ENCODE assay signal across 13 mouse cellular contexts in genomic region chr3:53045697-53046096, GRCm38 (mm10). TPM values are rescaled to one million over a fixed set of nuclear protein-coding genes. Genes with fewer than 3 reads are reported as not detected.
DNase-seq lines count a peak whose midpoint lies in the region; ATAC-seq and TF ChIP-seq lines count a peak whose summit lies in the region.
"Had no signal": no experiment of that assay in that cellular context is flagged by ENCODE, and none has a peak within 500 bp of the region (broad histone marks: within the 10 kb centered on the region; RNA-seq: fewer than 3 reads in every experiment).

No protein-coding gene starts in this region.

- H3K27me3 ChIP-seq in heart, adult 2 months (ENCODE audit: control insufficient read depth, insufficient read depth, low read length), result no peaks in the 10 kb centered on the region
- H3K27me3 ChIP-seq in kidney, embryonic 16.5 days (ENCODE audit: insufficient read depth, low read length), result 0 out of 2 replicates have a peak, but pooled peaks cover under 1% of the 10 kb centered on the region
- H3K27me3 ChIP-seq: CH12.LX had no signal

- peak overlapping the region; percentile 43; the same call in 1 of the 2 replicates for H3K27ac ChIP-seq in heart, adult 2 months
- H3K27ac ChIP-seq in kidney, embryonic 16.5 days (ENCODE audit: low read length), result no peak overlapping the region
- 0 out of 2 replicates have a peak overlapping the region, but pooled peaks have one; percentile 14 for H3K27ac ChIP-seq in embryonic fibroblast, embryonic 13.5 days (ENCODE audit: insufficient read depth, low read length)
- H3K27ac ChIP-seq: liver, embryonic 14.5 days had no signal

- peaks cover 8% of the 10 kb centered on the region for H3K36me3 ChIP-seq in heart, adult 2 months (ENCODE audit: control insufficient read depth, insufficient read depth, low read length)
- H3K36me3 ChIP-seq in kidney, embryonic 16.5 days (ENCODE audit: insufficient read depth, low read length), result 0 out of 2 replicates have a peak, but pooled peaks cover 3% of the 10 kb centered on the region
- H3K36me3 ChIP-seq: embryonic facial prominence, embryonic 15.5 days had no signal

- H3K4me2 ChIP-seq in kidney, embryonic 16.5 days (replicated peaks; ENCODE audit: low read depth, low read length), result peak overlapping the region; percentile 37

- H3K9me3 ChIP-seq in kidney, embryonic 16.5 days (ENCODE audit: low read length), result no peaks in the 10 kb centered on the region
- H3K9me3 ChIP-seq: embryonic facial prominence, embryonic 15.5 days had no signal

- no peak for DNase-seq in heart, adult 2 months
- DNase-seq in heart, adult 8-10 months (ENCODE audit: low spot score), result no peak
- DNase-seq in kidney, adult 9 months, result no peak
- DNase-seq in cerebellum, postnatal 14 days, result peak; percentile 15 to 52
- no peak for DNase-seq in natural killer cell, adult 2 months (ENCODE audit: low spot score in 2 of 2)
- no peak for DNase-seq in layer of hippocampus, adult 18-20 months (ENCODE audit: low spot score in 2 of 2)
- DNase-seq: adrenal gland, postnatal 14 days had no signal

- no peak overlapping the region for H3K4me3 ChIP-seq in heart, adult 2 months
- peak overlapping the region; percentile 11; the same call in 1 of the 2 replicates for H3K4me3 ChIP-seq in kidney, embryonic 16.5 days (ENCODE audit: low read length)
- peak overlapping the region; percentile 19 for H3K4me3 ChIP-seq in embryonic fibroblast, embryonic 13.5 days (ENCODE audit: insufficient read depth, low read length)

- peaks cover 3% of the 10 kb centered on the region; the same call in 1 of the 2 replicates for H3K79me2 ChIP-seq in heart, adult 2 months (replicated peaks; ENCODE audit: control insufficient read depth, insufficient read depth, low read length)

- H3K4me1 ChIP-seq in heart, adult 2 months (ENCODE audit: control insufficient read depth, insufficient read depth, low read length), result peaks cover 10% of the 10 kb centered on the region
- H3K4me1 ChIP-seq in kidney, embryonic 16.5 days (ENCODE audit: insufficient read depth, low read length), result peaks cover 8% of the 10 kb centered on the region; the same call in 1 of the 2 replicates
- H3K4me1 ChIP-seq in embryonic fibroblast, embryonic 13.5 days (ENCODE audit: control insufficient read depth, insufficient read depth, low read length), result peaks cover 8% of the 10 kb centered on the region

- WGBS in heart, adult 2 months, result 60% methylated on average over 4 of the region's 4 CpGs
- WGBS in kidney, embryonic 16.5 days, result 83% methylated on average over 4 of the region's 4 CpGs

- no peak for TF ChIP-seq CTCF in heart, adult 2 months (IDR thresholded peaks at IDR 0.05)
- no peak for TF ChIP-seq CTCF in embryonic fibroblast, embryonic 13.5 days (IDR thresholded peaks at IDR 0.05; ENCODE audit: borderline replicate concordance, insufficient read depth, low read length)

- no peak for TF ChIP-seq EP300 in heart, adult 2 months (IDR thresholded peaks at IDR 0.05; ENCODE audit: insufficient read depth, low read depth, low read length)

- TF ChIP-seq POLR2A in heart, adult 2 months (IDR thresholded peaks at IDR 0.05; ENCODE audit: insufficient read depth, low read depth, low read length), result no peak
- TF ChIP-seq POLR2A in embryonic fibroblast, embryonic 13.5 days (IDR thresholded peaks at IDR 0.05; ENCODE audit: low read depth, low read length), result no peak

- no peak for ATAC-seq in kidney, embryonic 16.5 days (ENCODE audit: low FRiP score, low TSS enrichment)

- H3K9ac ChIP-seq in heart, adult 2 months (ENCODE audit: low read depth, low read length), result no peak overlapping the region
- no peak overlapping the region for H3K9ac ChIP-seq in kidney, embryonic 16.5 days (replicated peaks; ENCODE audit: low read length)
- H3K9ac ChIP-seq: embryonic facial prominence, embryonic 15.5 days; liver, embryonic 14.5 days had no signal

- intact Hi-C loops in heart, adult 2 months (cut with DNase I), result loop anchor here (1.0 kb wide), 1 partner anchor 13 kb away; no protein-coding TSS in a partner anchor

RNA-seq across cellular contexts. Expression of gene Lhfp, which starts 4.4 kb away (rescaled TPM):
- 10 to 100 TPM; 51.4 to 53.5 TPM for total RNA-seq in heart, adult 2 months (2021)
- polyA plus RNA-seq in heart, adult 2 months (2012; rRNA removed), result 79.4 and 143 TPM in 2 replicates
- 10 to 100 TPM; 34.6 to 45.4 (median 37.2) TPM for total RNA-seq in heart, adult 8-10 months (2022)
- polyA plus RNA-seq in kidney, embryonic 16.5 days (2015; fragmentation: Nextera tagmentation; extraction: Ambion mirVana), result 130 and 139 TPM in 2 replicates
- polyA plus RNA-seq in embryonic fibroblast, embryonic 13.5 days (2011; ENCODE audit: insufficient read length, low read depth, missing spikeins), result 223 and 225 TPM in 2 replicates
- total RNA-seq in layer of hippocampus, adult 18-20 months (2021), result 10 to 100 TPM; 19.9 to 23.4 TPM
- total RNA-seq: CH12.LX; granulocyte monocyte progenitor cell, adult 5-6 weeks had no signal

RNA-seq across cellular contexts. Expression of gene Cog6, which starts 28.7 kb away (rescaled TPM):
- 10 to 100 TPM; 48.3 to 59.6 TPM for total RNA-seq in heart, adult 2 months (2021)
- polyA plus RNA-seq in heart, adult 2 months (2012; rRNA removed), result 37.1 and 61.5 TPM in 2 replicates
- 10 to 100 TPM; 49.4 to 59.3 (median 54.4) TPM for total RNA-seq in heart, adult 8-10 months (2022)
- 52.4 and 53.3 TPM in 2 replicates for polyA plus RNA-seq in kidney, embryonic 16.5 days (2015; fragmentation: Nextera tagmentation; extraction: Ambion mirVana)
- polyA plus RNA-seq in embryonic fibroblast, embryonic 13.5 days (2011; ENCODE audit: insufficient read length, low read depth, missing spikeins), result 29.3 and 34.1 TPM in 2 replicates
- 10 to 100 TPM; 37.5 to 41.3 TPM for total RNA-seq in layer of hippocampus, adult 18-20 months (2021)

Comparison
In these comparisons a context has a peak if more than half of its experiments do, and no peak if none do; other contexts are left out.
1. DNase-seq: peak in cerebellum, postnatal 14 days (2 of 2); none in heart, adult 2 months (0 of 2), heart, adult 8-10 months (single experiment), kidney, adult 9 months (single experiment), natural killer cell, adult 2 months (0 of 2) and layer of hippocampus, adult 18-20 months (0 of 2).